In the genomic region with DNA sequence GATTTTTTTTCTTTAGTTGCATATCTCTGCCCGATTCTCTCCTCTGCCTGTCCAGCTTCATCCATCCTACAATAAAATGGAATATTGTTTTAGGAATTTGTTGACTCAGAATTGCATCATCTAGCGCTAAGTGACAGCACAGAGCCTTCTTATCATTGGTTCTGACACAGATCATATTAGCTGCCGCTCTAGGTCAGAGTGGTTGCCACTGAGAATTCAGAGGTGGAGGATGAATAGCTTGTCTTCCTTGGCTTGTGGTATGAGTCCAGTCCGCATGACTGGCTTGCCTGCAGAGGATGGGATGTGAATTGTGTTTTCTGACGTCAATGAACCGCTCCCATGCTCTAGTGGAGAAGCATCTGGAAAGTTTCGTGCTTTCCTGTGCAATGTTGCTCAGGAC, we compare ENCODE assay signal across 15 mouse cellular contexts.
DNase-seq lines count a peak whose midpoint lies in the region; ATAC-seq and TF ChIP-seq lines count a peak whose summit lies in the region.
"Had no signal": no experiment of that assay in that cellular context is flagged by ENCODE, and none has a peak within 500 bp of the region (broad histone marks: within the 10 kb centered on the region; RNA-seq: fewer than 3 reads in every experiment).

No protein-coding gene starts in this region.

- DNase-seq in heart, adult 11 months = peak; percentile 96
- DNase-seq in heart, embryonic 10.5 days (ENCODE audit: low spot score) = no peak
- DNase-seq in lung, adult 2 months = peak; percentile 10
- no peak for DNase-seq in lung, postnatal 10 days
- no peak for DNase-seq in lung, embryonic 14.5 days
- DNase-seq in cerebellum, adult 9-11 months = no peak
- DNase-seq: cerebellum, adult 2 months; thymus, adult 18-20 months had no signal

- H3K36me3 ChIP-seq in heart, embryonic 10.5 days = no peaks in the 10 kb centered on the region
- no peaks in the 10 kb centered on the region for H3K36me3 ChIP-seq in lung, embryonic 14.5 days (ENCODE audit: insufficient read depth)
- H3K36me3 ChIP-seq: G1E; hindbrain, embryonic 13.5 days; midbrain, embryonic 10.5 days had no signal

- no peak overlapping the region for H3K27ac ChIP-seq in heart, embryonic 10.5 days
- no peak overlapping the region for H3K27ac ChIP-seq in lung, embryonic 14.5 days (ENCODE audit: low read depth)
- H3K27ac ChIP-seq: hindbrain, embryonic 13.5 days; layer of hippocampus, adult 2 months; midbrain, embryonic 10.5 days had no signal

- H3K27me3 ChIP-seq in heart, embryonic 10.5 days (ENCODE audit: insufficient read depth, poor library complexity, severe bottlenecking) = no peaks in the 10 kb centered on the region
- H3K27me3 ChIP-seq in lung, embryonic 14.5 days (ENCODE audit: insufficient read depth, low read length) = no peaks in the 10 kb centered on the region
- H3K27me3 ChIP-seq: hindbrain, embryonic 13.5 days had no signal

- no peak for TF ChIP-seq POLR2A in lung, adult 2 months (IDR thresholded peaks at IDR 0.05; ENCODE audit: borderline replicate concordance, extremely low read depth, low read depth, low read length)

- no peak overlapping the region for H3K4me3 ChIP-seq in heart, embryonic 10.5 days
- H3K4me3 ChIP-seq in lung, adult 2 months (replicated peaks; ENCODE audit: extremely low read depth, low read depth, low read length) = no peak overlapping the region
- H3K4me3 ChIP-seq in lung, embryonic 14.5 days (ENCODE audit: low read depth, low read length) = no peak overlapping the region
- H3K4me3 ChIP-seq: hindbrain, embryonic 13.5 days; layer of hippocampus, adult 2 months; midbrain, embryonic 10.5 days had no signal

- no peaks in the 10 kb centered on the region for H3K4me1 ChIP-seq in heart, embryonic 10.5 days
- peaks cover 12% of the 10 kb centered on the region for H3K4me1 ChIP-seq in lung, adult 2 months (ENCODE audit: control insufficient read depth, insufficient read depth, low read length)
- H3K4me1 ChIP-seq in lung, embryonic 14.5 days (ENCODE audit: insufficient read depth) = peaks cover 3% of the 10 kb centered on the region; the same call in 1 of the 2 replicates
- H3K4me1 ChIP-seq: hindbrain, embryonic 13.5 days; midbrain, embryonic 10.5 days had no signal

- H3K9ac ChIP-seq in lung, embryonic 14.5 days = no peak overlapping the region
- H3K9ac ChIP-seq: hindbrain, embryonic 13.5 days had no signal

- H3K9me3 ChIP-seq in heart, embryonic 10.5 days = no peaks in the 10 kb centered on the region
- no peaks in the 10 kb centered on the region for H3K9me3 ChIP-seq in lung, embryonic 14.5 days (ENCODE audit: low read depth, low read length)
- H3K9me3 ChIP-seq: G1E; hindbrain, embryonic 13.5 days; midbrain, embryonic 10.5 days had no signal

- ATAC-seq in lung, embryonic 14.5 days (ENCODE audit: insufficient read depth) = peak; percentile 35; the same call in 1 of the 2 replicates
- ATAC-seq in activated CD4-positive, CD25-positive, alpha-beta regulatory T cell, adult 4 months = no peak
- ATAC-seq in inflammation-experienced regulatory T-cells, adult 6 months = no peak
- ATAC-seq: intestine, postnatal 0 days had no signal

- 77% methylated on average over 7 of the region's 7 CpGs for WGBS in heart, embryonic 10.5 days
- WGBS in lung, adult 2 months = 73% methylated on average over 7 of the region's 7 CpGs
- WGBS in lung, embryonic 14.5 days = 59% methylated on average over 7 of the region's 7 CpGs

- no peak overlapping the region for H3K4me2 ChIP-seq in lung, embryonic 14.5 days
- H3K4me2 ChIP-seq: hindbrain, embryonic 13.5 days had no signal

- TF ChIP-seq CTCF in lung, adult 2 months (IDR thresholded peaks at IDR 0.05; ENCODE audit: insufficient read depth, low read length) = no peak
- no peak for TF ChIP-seq CTCF in lung, embryonic 14.5 days (IDR thresholded peaks at IDR 0.05; ENCODE audit: low read depth)

Comparison
In these comparisons a context has a peak if more than half of its experiments do, and no peak if none do; other contexts are left out.
1. DNase-seq: peak in heart, adult 11 months (single experiment) and lung, adult 2 months (single experiment); none in heart, embryonic 10.5 days (single experiment), lung, postnatal 10 days (single experiment), lung, embryonic 14.5 days (single experiment) and cerebellum, adult 9-11 months (single experiment).